Mouse (Mus musculus) intestine, postnatal 0 days (tissue): ENCODE measurements around the gene Npm1. TPM values are rescaled to one million over a fixed set of nuclear protein-coding genes. Genes with fewer than 3 reads are reported as not detected.

Experiments used
- ATAC-seq: fragments of 200-750 bp; cut with Nextera tagmentation; 2 replicates; pipeline ENCODE4 v1.8.0; 2017; ENCODE audit warnings: mild to moderate bottlenecking, moderate TSS enrichment, moderate library complexity
- H3K27ac ChIP-seq: fragments of 300-500 bp; sonication (generic); 2 replicates; pipeline ENCODE4 v1.5.1; 2014; ENCODE audit warnings: mild to moderate bottlenecking, low read depth, low read length, moderate library complexity
- H3K27me3 ChIP-seq: fragments of 300-500 bp; sonication (generic); replicated peaks from 2 replicates; pipeline ENCODE4 v1.6.1; 2014; ENCODE audit warnings: low read length, mixed read lengths; ENCODE audit not compliant: control insufficient read depth, insufficient read depth
- H3K36me3 ChIP-seq: fragments of 300-500 bp; sonication (generic); 2 replicates; pipeline ENCODE4 v1.6.1; 2014; ENCODE audit warnings: mild to moderate bottlenecking, moderate library complexity; ENCODE audit not compliant: control insufficient read depth, insufficient read depth
- H3K4me1 ChIP-seq: fragments of 300-500 bp; sonication (generic); replicated peaks from 2 replicates; pipeline ENCODE4 v1.6.1; 2014; ENCODE audit warnings: antibody characterized with exemption, low read length, mixed read lengths; ENCODE audit not compliant: control insufficient read depth, insufficient read depth
- H3K4me2 ChIP-seq: fragments of 300-500 bp; sonication (generic); replicated peaks from 2 replicates; pipeline ENCODE4 v1.6.1; 2014; ENCODE audit warnings: low read depth, mild to moderate bottlenecking, moderate library complexity
- H3K4me3 ChIP-seq: fragments of 300-500 bp; sonication (generic); 2 replicates; pipeline ENCODE4 v1.5.1; 2014; ENCODE audit warnings: low read depth, low read length
- H3K9ac ChIP-seq: fragments of 300-500 bp; sonication (generic); 2 replicates; pipeline ENCODE4 v1.6.1; 2014; ENCODE audit warnings: mild to moderate bottlenecking, low read depth, low read length
- H3K9me3 ChIP-seq: fragments of 300-500 bp; sonication (generic); 2 replicates; pipeline ENCODE4 v1.6.1; 2016; ENCODE audit warnings: mixed run types; ENCODE audit not compliant: control insufficient read depth
- CTCF ChIP-seq: sonication (generic); IDR thresholded peaks from 2 replicates; pipeline ENCODE4 v1.5.1; 2016; ENCODE audit warnings: low read depth, mild to moderate bottlenecking, control low read depth, antibody characterized with exemption, moderate library complexity
- WGBS: fragments of 180-500 bp; shearing (Covaris S2); extraction: QIAGEN DNeasy Blood & Tissue Kit; methylation state at CpG from one replicate; pipeline ENCODE4 v1.1.7; 2014; 5-methylcytosine and 5-hydroxymethylcytosine counted together
- polyA plus RNA-seq: library from polyadenylated mRNA; unstranded; fragments of >200 nt; fragmentation: Nextera tagmentation; extraction: Ambion mirVana; gene quantifications from 2 replicates; pipeline ENCODE4 v1.2.1, GENCODE M21; 2015

The Npm1 gene
- polyA plus RNA-seq, 1 experiment from 2014 or later: 296 TPM

DNA sequence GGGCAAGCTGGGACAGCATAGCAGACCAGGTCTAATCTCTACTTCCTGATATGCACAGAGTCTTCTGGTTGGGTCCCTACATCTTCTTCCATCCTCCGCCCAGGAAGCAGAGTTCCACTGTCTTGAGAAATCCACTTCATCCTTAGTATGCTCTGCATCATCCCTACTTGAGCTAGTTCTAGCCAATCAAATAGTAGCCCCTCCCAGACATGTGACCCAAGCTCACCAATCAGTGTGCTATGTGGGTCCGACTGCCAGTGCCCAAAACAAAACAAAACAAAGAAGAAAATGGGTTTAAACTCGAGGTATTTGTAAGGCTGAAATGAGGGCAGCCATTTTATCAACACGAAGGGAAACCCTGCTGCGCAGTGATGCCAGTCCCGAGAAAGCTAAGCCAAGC lies 44.5 kb downstream of the Npm1 start:
- no peak overlapping the region for H3K27ac ChIP-seq
- no peak overlapping the region for H3K4me3 ChIP-seq
- no peak for TF ChIP-seq CTCF
- no peak overlapping the region for H3K9ac ChIP-seq
- no peaks in the 10 kb centered on the region for H3K27me3 ChIP-seq
- H3K36me3 ChIP-seq: no peaks in the 10 kb centered on the region
- WGBS: 69% methylated on average over 6 of the region's 6 CpGs
- no peaks in the 10 kb centered on the region for H3K9me3 ChIP-seq
- H3K4me1 ChIP-seq: no peaks in the 10 kb centered on the region
- ATAC-seq: no peak
- H3K4me2 ChIP-seq: no peak overlapping the region

DNA sequence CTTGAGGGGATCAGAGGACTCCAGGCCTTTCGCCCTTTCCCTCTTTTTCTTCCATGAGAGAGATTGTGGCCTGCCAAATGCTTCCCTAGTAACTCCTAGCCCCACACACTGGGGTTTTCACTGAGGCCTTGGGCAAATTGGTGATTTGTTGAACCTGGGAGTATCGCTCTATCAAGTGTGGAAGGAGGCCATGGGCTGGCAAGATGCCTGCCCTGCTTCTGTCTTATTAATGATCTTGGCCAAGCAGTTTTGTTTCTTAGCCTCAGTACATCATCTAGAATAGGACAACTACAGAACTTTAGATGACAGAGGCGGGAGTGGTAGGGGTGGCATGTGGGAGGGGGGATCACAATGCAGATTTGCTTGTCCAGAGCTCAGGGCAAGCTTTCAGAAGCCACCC lies 47.2 kb downstream of the Npm1 start:
- 83% methylated on average over 3 of the region's 3 CpGs for WGBS
- Histone ChIP-seq H3K36me3 (no peaks in the 10 kb centered on the region), H3K9me3 (no peaks in the 10 kb centered on the region), H3K4me3 (no peak overlapping the region), H3K27ac (no peak overlapping the region), H3K27me3 (no peaks in the 10 kb centered on the region), H3K4me1 (no peaks in the 10 kb centered on the region), H3K4me2 (no peak overlapping the region), H3K9ac (no peak overlapping the region)
- no peak for ATAC-seq
- no peak for TF ChIP-seq CTCF

DNA sequence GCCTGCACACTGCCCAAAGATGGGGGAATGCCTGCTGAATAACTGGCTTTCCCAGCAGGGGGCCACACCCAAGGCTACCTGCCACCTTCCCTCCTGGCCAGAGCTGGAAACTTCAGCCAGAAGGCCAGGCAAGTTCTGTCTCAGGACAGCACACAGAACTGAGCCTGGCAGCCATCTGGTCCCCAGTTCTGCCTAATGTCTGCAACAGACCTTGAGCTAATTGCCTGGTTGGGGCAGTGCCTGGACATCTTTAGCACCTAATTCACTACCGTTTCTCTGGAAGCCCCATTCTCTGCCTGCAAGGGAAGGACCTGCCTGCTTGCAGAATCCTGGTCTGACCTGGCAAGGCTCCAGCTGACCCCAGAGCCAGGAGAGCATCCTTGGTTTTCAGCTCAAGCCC lies 50.6 kb downstream of the Npm1 start:
- Histone ChIP-seq H3K4me2 (no peak overlapping the region), H3K36me3 (no peaks in the 10 kb centered on the region), H3K9ac (no peak overlapping the region), H3K9me3 (no peaks in the 10 kb centered on the region), H3K4me1 (no peaks in the 10 kb centered on the region), H3K27ac (no peak overlapping the region), H3K27me3 (no peaks in the 10 kb centered on the region), H3K4me3 (no peak overlapping the region)
- TF ChIP-seq CTCF: no peak
- WGBS: 26% methylated on average over 1 of the region's 1 CpGs
- no peak for ATAC-seq

DNA sequence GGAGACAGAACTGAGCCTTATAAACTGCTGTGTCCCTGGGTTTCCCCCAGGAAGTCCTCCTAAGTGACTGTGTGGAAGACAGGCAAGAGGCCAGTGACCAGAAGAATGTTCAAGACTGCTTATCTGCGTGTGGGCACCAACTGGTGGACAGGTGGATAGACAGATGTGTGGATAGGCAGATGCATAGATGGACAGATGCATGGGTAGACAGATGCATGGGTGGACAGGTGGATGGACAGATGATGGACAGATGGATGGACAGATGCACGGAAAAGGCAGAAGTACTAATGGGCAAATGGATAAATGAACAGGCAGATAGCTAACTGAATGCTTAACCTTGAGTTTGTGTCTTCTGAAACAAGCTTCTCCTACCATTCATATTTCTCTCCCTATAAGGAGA lies 52.9 kb downstream of the Npm1 start:
- no peaks in the 10 kb centered on the region for H3K9me3 ChIP-seq
- H3K4me2 ChIP-seq: no peak overlapping the region
- no peak for ATAC-seq
- no peak overlapping the region for H3K27ac ChIP-seq
- H3K9ac ChIP-seq: no peak overlapping the region
- H3K36me3 ChIP-seq: no peaks in the 10 kb centered on the region
- TF ChIP-seq CTCF: no peak
- 81% methylated on average over 2 of the region's 2 CpGs for WGBS
- H3K4me3 ChIP-seq: no peak overlapping the region
- no peaks in the 10 kb centered on the region for H3K4me1 ChIP-seq
- H3K27me3 ChIP-seq: no peaks in the 10 kb centered on the region

DNA sequence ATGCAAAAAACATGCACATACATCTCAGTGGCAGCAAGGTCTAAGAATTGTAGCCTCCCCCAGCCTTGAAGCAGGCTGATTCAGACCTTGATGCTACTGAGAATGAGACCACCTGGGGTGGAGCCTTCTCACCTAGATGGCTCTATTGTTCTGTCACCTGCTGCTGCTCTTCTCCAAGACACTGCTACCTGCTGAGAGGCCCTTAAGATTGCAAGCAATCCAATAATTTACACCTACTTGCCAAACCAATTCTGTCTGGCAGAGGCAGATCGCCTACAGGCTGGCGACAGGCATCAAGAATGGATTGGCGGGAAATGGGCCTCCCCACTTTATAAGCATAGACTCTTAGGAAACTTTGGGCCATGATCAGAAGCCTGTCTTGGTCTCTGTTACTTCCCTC lies 55.5 kb downstream of the Npm1 start:
- Histone ChIP-seq H3K27ac (no peak overlapping the region), H3K4me3 (no peak overlapping the region), H3K36me3 (no peaks in the 10 kb centered on the region), H3K4me1 (no peaks in the 10 kb centered on the region), H3K9ac (no peak overlapping the region), H3K27me3 (no peaks in the 10 kb centered on the region), H3K9me3 (no peaks in the 10 kb centered on the region), H3K4me2 (no peak overlapping the region)
- no peak for TF ChIP-seq CTCF
- WGBS: 43% methylated on average over 3 of the region's 3 CpGs
- ATAC-seq: no peak

DNA sequence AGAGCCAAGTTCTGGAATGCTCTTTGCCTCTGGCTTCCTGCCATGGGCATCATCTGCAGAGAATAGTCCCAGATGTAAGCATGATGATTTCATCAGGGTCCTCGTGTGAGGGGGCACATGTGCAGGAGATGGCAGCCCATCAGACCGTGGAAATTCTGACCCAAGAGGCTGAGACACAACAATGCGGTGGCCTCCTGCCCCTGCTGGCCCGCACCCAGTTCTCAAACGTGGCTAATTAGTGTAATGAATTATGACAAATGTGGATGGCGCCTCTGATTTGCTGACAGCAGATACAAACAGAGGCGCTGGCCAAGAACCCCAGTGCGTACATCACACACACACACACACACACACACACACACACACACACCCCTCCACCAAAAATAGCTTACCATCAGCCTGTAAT lies 58.1 kb downstream of the Npm1 start:
- no peak for ATAC-seq
- H3K9ac ChIP-seq: no peak overlapping the region
- no peaks in the 10 kb centered on the region for H3K36me3 ChIP-seq
- H3K4me2 ChIP-seq: no peak overlapping the region
- H3K9me3 ChIP-seq: no peaks in the 10 kb centered on the region
- no peak overlapping the region for H3K4me3 ChIP-seq
- TF ChIP-seq CTCF: no peak
- H3K4me1 ChIP-seq: no peaks in the 10 kb centered on the region
- H3K27me3 ChIP-seq: no peaks in the 10 kb centered on the region
- no peak overlapping the region for H3K27ac ChIP-seq
- 51% methylated on average over 8 of the region's 8 CpGs for WGBS

DNA sequence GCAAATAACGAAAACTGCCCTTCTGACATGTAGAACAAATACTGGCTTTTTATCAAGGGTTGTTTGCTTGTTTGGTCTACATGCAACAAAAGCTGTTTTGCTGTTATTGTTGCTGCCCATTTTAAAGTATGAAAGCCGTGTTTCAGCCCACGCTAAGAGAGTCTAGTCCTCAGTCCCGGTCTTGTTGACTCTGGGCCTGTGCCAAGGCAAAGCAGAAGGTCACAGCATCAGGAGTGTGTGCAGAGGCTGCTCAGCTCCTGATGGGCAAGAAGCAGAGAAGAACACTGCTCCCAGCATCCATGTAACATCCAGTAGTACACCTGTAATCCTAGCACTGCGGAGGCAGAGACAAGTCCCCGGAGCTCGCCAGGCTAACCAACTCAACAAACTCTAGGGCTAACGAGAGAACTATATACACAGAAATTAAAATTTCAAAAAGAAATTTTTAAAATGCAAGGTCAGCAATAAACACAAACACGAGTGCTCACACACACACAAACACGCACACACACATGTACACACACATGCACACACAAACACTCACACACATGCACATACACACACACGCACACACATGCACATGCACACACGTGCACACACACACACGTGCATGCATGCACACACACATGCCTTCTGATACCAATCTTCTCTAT lies 59.6 kb downstream of the Npm1 start:
- H3K36me3 ChIP-seq: no peaks in the 10 kb centered on the region
- no peak overlapping the region for H3K9ac ChIP-seq
- WGBS: 84% methylated on average over 13 of the region's 13 CpGs
- H3K4me1 ChIP-seq: no peaks in the 10 kb centered on the region
- no peaks in the 10 kb centered on the region for H3K9me3 ChIP-seq
- H3K4me2 ChIP-seq: no peak overlapping the region
- H3K27ac ChIP-seq: no peak overlapping the region
- H3K4me3 ChIP-seq: no peak overlapping the region
- TF ChIP-seq CTCF: no peak
- ATAC-seq: no peak
- H3K27me3 ChIP-seq: no peaks in the 10 kb centered on the region

Other genes with a start within 250 kb of the Npm1 start
- 1.1 TPM in 2 replicates for gene Fgf18, start 15.8 kb downstream of the Npm1 start, polyA plus RNA-seq
- gene Tlx3, start 40.4 kb upstream of the Npm1 start, polyA plus RNA-seq: not detected in 2 replicates
- gene Gm12117, start 113.5 kb upstream of the Npm1 start, polyA plus RNA-seq: not detected in 2 replicates